Mouse (Mus musculus) T-helper 1 cell (primary cell): ENCODE measurements at regions not wholly inside any gene's neighbourhood (a gene's known extent, or its start where the extent isn't known, plus 50 kb on each side); places are given as distances from the start of the nearest gene placed in this dataset.

ENCODE experiments used
- in situ Hi-C: fragments of 300-600 bp; cut with MboI, MseI; formaldehyde crosslinking; loops from one replicate; pipeline ENCODE4 v1.15.1; 2025; ENCODE audit warnings: high pct_unique_total_duplicates

- in situ Hi-C loops: no loop called here
Observed at GRCm38 (mm10) chr2:128393921-128394320, 197.1 kb upstream of the Spdye4c start.

DNA sequence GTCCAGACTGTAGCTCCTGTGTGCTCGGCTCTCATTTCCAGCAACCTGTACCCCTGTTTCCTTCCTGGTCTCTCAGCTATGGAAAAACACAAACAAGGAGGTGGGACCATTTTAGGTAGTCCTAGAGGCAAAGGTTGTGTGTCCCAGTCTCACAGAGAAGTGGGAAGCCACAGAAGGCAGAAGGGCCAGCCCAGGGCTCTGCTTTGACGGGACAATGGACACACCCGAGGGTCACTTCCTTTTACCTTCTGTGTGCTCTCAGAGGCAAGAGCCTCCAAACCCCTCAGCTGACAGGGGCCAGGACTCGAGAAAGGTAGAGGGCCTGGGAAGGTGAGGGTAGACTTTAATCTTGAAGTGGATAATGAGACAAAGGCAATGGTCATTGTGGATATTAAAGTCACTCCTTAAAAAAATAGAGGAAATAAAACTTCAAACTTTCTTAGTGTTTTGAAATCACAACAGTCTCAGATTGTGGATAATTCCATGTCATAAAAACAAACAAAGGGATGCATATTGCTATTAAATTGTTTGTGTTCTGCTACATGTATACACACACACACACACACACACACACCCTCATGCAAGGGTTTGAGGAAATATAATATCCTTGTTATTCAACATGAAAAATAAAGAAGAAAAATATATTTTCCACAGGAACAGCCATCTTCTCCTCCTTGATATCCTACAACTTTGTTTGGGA lies 195.6 kb upstream of the Spdye4c start:
- in situ Hi-C loops: no loop called here

- in situ Hi-C loops: no loop called here
Observed at GRCm38 (mm10) chr2:128396008-128396346, 195.0 kb upstream of the Spdye4c start.

DNA sequence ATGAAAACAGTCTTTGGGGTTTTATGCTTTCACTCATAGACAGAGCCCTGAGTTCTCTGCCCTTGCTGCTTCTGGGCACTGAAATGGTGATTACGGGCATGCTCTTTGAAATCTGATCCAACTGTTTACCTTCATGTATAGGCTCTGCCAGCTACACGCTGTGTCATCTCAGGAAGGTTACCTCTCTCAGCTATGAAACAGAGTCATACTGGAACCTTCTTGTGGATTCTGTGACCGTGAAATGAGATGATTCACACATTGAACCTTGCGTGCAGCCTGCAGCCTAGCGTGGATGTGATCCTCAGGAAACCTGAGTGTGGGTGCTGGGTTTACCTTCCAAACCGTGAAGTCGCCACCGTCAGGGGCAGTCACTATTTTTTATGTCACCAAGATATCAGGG lies 189.7 kb upstream of the Spdye4c start:
- in situ Hi-C loops: loop anchor here (5.0 kb wide), 1 partner anchor 279 kb away; no protein-coding TSS in a partner anchor

- in situ Hi-C loops: loop anchor here (5.0 kb wide), 1 partner anchor 281 kb away; no protein-coding TSS in a partner anchor
Observed at GRCm38 (mm10) chr2:128403143-128403935, 187.7 kb upstream of the Spdye4c start.

DNA sequence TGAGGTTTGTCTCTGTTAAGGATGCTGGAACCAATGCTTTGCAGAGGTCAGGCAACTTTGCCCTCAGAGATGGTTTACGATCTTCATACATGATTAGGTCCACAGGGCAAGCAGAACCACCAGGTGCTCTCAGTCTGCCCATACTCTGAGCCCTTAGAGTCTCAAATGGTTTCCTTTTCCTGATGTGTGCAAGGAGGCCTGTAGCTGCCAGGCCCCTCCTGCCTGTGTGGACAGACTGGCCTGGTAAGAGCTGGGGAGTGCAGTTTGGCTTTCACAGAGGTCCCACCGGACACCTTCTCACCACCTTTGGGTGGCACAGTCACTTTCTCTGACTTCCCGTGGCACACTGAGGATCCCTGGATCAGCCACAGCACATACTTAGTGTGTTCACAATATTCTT lies 186.6 kb upstream of the Spdye4c start:
- in situ Hi-C loops: loop anchor here (5.0 kb wide), 1 partner anchor 282 kb away; no protein-coding TSS in a partner anchor

GRCm38 (mm10) chr2:128407076-128407475 lies 183.9 kb upstream of the Spdye4c start:
- in situ Hi-C loops: loop anchor here (5.0 kb wide), 1 partner anchor 520 kb away; no protein-coding TSS in a partner anchor

DNA sequence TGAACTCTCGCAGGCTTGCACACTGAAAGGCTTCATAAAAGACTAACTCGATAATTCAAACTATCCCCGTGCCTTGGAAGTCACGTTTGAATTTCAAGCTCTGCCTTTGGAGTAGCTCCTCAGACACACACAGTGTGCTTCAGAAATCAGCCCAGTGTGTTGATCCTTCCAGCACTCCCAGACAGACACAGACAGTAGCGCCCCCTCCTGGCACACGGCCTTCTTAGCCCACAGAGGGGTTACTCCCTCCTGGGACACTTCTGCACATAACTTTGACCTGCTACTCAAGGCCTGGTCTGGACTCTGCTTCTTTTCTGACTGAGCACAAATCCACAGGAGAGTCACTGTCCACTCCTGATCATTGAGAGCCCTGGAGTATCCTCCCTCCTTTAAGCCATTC lies 182.3 kb upstream of the Spdye4c start:
- in situ Hi-C loops: loop anchor here (5.0 kb wide), 1 partner anchor 521 kb away; no protein-coding TSS in a partner anchor

DNA sequence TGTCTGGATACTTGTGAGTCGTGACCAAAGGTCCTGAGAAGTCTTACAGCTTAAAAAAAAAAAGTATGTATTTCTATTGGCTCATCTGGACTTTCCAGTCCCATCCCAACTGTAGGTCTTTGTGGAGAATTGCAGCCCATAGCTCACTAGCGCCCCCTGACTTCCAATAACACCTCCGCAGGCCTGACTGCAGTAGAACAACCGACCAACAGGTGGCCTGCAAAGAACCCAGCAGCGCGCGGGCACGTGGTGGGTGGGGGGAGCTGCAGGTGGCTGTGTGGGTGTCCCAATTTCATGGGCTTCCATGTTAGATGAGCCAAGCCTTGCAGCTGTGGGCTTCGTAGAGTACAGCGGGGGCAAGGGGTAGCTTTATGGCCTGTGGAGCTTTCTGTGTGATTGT lies 178.7 kb upstream of the Spdye4c start:
- in situ Hi-C loops: loop anchor here (5.0 kb wide), 1 partner anchor 160 kb away; no protein-coding TSS in a partner anchor

GRCm38 (mm10) chr2:128412974-128413373 lies 178.0 kb upstream of the Spdye4c start:
- in situ Hi-C loops: loop anchor here (5.0 kb wide), 1 partner anchor 159 kb away; no protein-coding TSS in a partner anchor

GRCm38 (mm10) chr2:128414588-128415240 lies 176.3 kb upstream of the Spdye4c start:
- in situ Hi-C loops: loop anchor here (5.0 kb wide), 1 partner anchor 158 kb away; no protein-coding TSS in a partner anchor

DNA sequence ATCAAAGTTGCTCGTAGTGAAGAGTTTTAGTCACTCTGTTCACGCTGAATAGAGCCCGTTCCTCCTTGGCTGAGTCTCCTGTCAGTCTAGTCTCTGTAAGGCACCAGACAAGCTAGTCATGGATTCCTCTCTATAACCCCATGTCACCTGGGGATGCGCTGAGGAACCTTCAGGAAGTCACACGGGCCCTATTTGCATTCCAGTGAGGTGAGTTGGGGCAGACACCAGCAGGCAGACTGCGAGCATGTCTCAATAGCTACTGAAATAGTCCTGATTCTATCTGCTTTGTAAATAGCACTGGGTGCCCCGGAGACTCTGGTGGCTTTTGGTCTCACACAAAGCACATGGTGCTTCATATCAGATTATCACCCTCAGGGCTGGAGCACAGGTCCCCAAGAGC lies 174.6 kb upstream of the Spdye4c start:
- in situ Hi-C loops: no loop called here

DNA sequence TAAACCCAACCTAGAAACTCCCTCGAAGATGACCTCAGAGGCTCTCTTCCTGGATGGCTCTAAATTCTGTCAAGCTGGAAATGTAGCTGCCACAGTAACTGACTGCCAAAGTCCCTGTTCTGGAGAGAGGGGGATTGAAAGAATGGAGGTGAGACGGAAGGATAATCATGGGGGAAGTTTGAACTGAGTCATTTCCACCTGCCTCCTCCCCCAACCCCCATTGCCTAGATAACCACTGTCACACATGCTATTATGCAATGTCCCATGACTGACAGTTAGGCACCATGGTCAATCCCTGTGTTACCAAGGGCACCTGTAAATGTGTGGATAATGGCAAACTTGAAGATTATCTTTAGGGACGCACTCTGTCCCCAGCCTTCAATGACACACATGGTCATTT lies 172.0 kb upstream of the Spdye4c start:
- in situ Hi-C loops: no loop called here

GRCm38 (mm10) chr2:128420406-128420805 lies 170.6 kb upstream of the Spdye4c start:
- in situ Hi-C loops: no loop called here

- in situ Hi-C loops: no loop called here
Observed at GRCm38 (mm10) chr2:128422677-128423076, 168.3 kb upstream of the Spdye4c start.

GRCm38 (mm10) chr2:128424236-128424635 lies 166.8 kb upstream of the Spdye4c start:
- in situ Hi-C loops: no loop called here

GRCm38 (mm10) chr2:128427181-128427880 lies 163.7 kb upstream of the Spdye4c start:
- in situ Hi-C loops: loop anchor here (25.0 kb wide), 1 partner anchor 1115 kb away; no protein-coding TSS in a partner anchor

DNA sequence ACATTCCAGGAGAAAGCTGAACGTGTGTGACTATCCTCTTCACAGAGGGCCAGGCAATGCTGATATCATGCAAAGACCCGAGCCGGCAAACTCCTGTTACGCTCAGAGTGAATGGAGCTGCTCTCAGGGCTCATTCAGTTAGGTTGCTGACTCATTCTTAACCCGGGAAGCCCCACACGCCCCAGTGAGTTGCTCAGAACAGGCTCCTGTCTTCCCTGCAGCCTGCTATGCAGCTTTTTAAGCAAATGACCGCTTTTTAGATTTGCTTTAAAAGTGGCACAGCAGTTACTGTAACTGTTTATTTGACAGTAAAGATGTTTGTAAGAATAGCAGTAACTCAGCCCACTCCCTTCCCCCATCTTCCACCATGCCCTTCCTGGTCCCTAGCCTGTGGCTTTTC lies 162.9 kb upstream of the Spdye4c start:
- in situ Hi-C loops: loop anchor here (25.0 kb wide), 1 partner anchor 1116 kb away; no protein-coding TSS in a partner anchor

GRCm38 (mm10) chr2:128428651-128429633 lies 162.1 kb upstream of the Spdye4c start:
- in situ Hi-C loops: loop anchor here (25.0 kb wide), 1 partner anchor 1117 kb away; no protein-coding TSS in a partner anchor

DNA sequence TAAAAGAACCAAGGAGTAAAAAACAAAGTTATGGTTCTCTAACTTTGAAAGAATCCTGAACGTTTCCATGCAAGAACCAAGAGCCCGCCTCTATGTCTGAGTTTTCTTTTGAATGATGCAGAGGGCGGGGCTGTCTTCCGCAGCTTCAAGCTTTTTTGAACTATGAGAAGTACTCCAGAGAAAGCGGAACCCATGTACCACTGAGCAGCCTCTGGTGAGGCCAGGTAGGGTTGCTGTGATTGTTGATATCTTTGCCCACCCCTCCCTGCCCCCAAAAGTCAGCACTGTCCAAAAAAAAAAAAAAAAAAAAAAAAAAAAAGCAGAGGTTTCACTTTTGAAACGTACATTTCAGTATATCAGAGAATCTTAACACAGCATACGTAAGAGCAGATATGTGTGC lies 161.2 kb upstream of the Spdye4c start:
- in situ Hi-C loops: loop anchor here (25.0 kb wide), 1 partner anchor 1117 kb away; no protein-coding TSS in a partner anchor
